Mouse (Mus musculus): Measurements from ENCODE around the gene Atxn1l. TPM values are rescaled to one million over a fixed set of nuclear protein-coding genes. Genes with fewer than 3 reads are reported as not detected.

Atxn1l gene
- total and polyA plus RNA-seq, 3 experiments, result 6.5 to 23.0 (median 20.0) TPM

DNA sequence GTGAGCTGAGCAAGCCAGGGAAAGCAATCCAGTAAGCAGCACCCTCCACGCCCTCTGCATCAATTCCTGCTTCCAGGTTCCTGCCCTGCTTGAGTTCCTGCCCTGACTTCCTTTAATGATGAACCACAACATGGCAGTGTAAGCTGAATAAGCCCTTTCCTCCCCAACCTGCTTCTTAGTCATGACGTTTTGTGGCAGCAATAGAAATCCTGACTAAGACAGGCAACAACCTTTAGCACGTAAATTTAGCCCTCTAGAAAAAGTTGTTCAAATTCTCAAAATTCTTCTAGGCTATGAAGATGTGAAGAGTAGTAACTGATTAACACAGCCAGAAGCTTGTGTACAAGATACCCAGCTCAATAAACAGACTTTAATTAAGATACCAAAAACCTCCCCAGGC, 56.0 kb downstream of the Atxn1l start:
- Histone ChIP-seq H3K36me3 (ENCODE audit: control insufficient read depth, insufficient read depth, low read length) (peaks cover 13% of the 10 kb centered on the region), H3K9ac (ENCODE audit: low read depth, low read length) (no peak overlapping the region), H3K4me3 (no peak overlapping the region), H3K27me3 (ENCODE audit: control insufficient read depth, insufficient read depth, low read length) (no peaks in the 10 kb centered on the region), H3K27ac (no peak overlapping the region), H3K79me2 (replicated peaks; ENCODE audit: control insufficient read depth, insufficient read depth, low read length) (peaks cover 6% of the 10 kb centered on the region), H3K4me1 (ENCODE audit: control insufficient read depth, insufficient read depth, low read length) (peaks cover 3% of the 10 kb centered on the region)
- intact Hi-C loops (cut with DNase I), result no loop called here
- TF ChIP-seq EP300 (IDR thresholded peaks at IDR 0.05; ENCODE audit: insufficient read depth, low read depth, low read length), result no peak
- no peak for TF ChIP-seq CTCF (IDR thresholded peaks at IDR 0.05)
- no peak for TF ChIP-seq POLR2A (IDR thresholded peaks at IDR 0.05; ENCODE audit: insufficient read depth, low read depth, low read length)
- no peak for DNase-seq
- WGBS, result 76% methylated on average over 3 of the region's 3 CpGs

Other genes starting within 250 kb of the Atxn1l start
- gene Pmfbp1, start 243.7 kb downstream of the Atxn1l start, total RNA-seq (2021), result not detected
- gene Pmfbp1, start 243.7 kb downstream of the Atxn1l start, polyA plus RNA-seq (2012; rRNA removed), result not detected in 2 replicates
- 10 to 100 TPM; 13.1 to 13.2 TPM for gene Dhx38, start 171.9 kb downstream of the Atxn1l start, total RNA-seq (2021)
- 8.6 and 9.7 TPM in 2 replicates for gene Dhx38, start 171.9 kb downstream of the Atxn1l start, polyA plus RNA-seq (2012; rRNA removed)
- 1 to 10 TPM; 4.2 to 5.1 TPM for gene Txnl4b, start 171.8 kb downstream of the Atxn1l start, total RNA-seq (2021)
- gene Txnl4b, start 171.8 kb downstream of the Atxn1l start, polyA plus RNA-seq (2012; rRNA removed), result 4.8 and 5.0 TPM in 2 replicates
- 1 to 10 TPM; 6.7 to 8.9 TPM for gene Hp, start 158.6 kb downstream of the Atxn1l start, total RNA-seq (2021)
- 21.2 and 76.1 TPM in 2 replicates for gene Hp, start 158.6 kb downstream of the Atxn1l start, polyA plus RNA-seq (2012; rRNA removed)
- gene Dhodh, start 129.1 kb downstream of the Atxn1l start, total RNA-seq (2021), result 10 to 100 TPM; 13.4 to 16.8 TPM
- 13.8 and 17.9 TPM in 2 replicates for gene Dhodh, start 129.1 kb downstream of the Atxn1l start, polyA plus RNA-seq (2012; rRNA removed)
- under 1 TPM in 1 of 2 experiments, not detected in 1; 0.08 TPM for gene Pkd1l3, start 123.2 kb downstream of the Atxn1l start, total RNA-seq (2021)
- 0.14 TPM in 1 of 2 replicates, not detected in the other for gene Pkd1l3, start 123.2 kb downstream of the Atxn1l start, polyA plus RNA-seq (2012; rRNA removed)
- gene Ist1, start 44.5 kb downstream of the Atxn1l start, total RNA-seq (2021), result 10 to 100 TPM; 37.4 to 37.8 TPM
- gene Ist1, start 44.5 kb downstream of the Atxn1l start, polyA plus RNA-seq (2012; rRNA removed), result 27.1 and 50.8 TPM in 2 replicates
- 1 to 10 TPM; 4.9 to 7.0 TPM for gene Zfp821, start 32.2 kb downstream of the Atxn1l start, total RNA-seq (2021)
- 4.3 and 5.6 TPM in 2 replicates for gene Zfp821, start 32.2 kb downstream of the Atxn1l start, polyA plus RNA-seq (2012; rRNA removed)
- gene Ap1g1, start 40.8 kb upstream of the Atxn1l start, total RNA-seq (2021), result 10 to 100 TPM; 38.3 to 39.0 TPM
- 20.4 and 39.3 TPM in 2 replicates for gene Ap1g1, start 40.8 kb upstream of the Atxn1l start, polyA plus RNA-seq (2012; rRNA removed)
- 1 to 10 TPM; 3.2 to 4.6 TPM for gene Phlpp2, start 130.8 kb upstream of the Atxn1l start, total RNA-seq (2021)
- 2.1 and 4.2 TPM in 2 replicates for gene Phlpp2, start 130.8 kb upstream of the Atxn1l start, polyA plus RNA-seq (2012; rRNA removed)
- under 1 TPM; 0.11 to 0.31 TPM for gene Marveld3, start 224.5 kb upstream of the Atxn1l start, total RNA-seq (2021)
- gene Marveld3, start 224.5 kb upstream of the Atxn1l start, polyA plus RNA-seq (2012; rRNA removed), result 0.10 and 0.12 TPM in 2 replicates